10 mouse cellular contexts compared by ENCODE assay signal in genomic region chr15:3344555-3344954, GRCm38 (mm10). TPM values are rescaled to one million over a fixed set of nuclear protein-coding genes. Genes with fewer than 3 reads are reported as not detected.
DNase-seq lines count a peak whose midpoint lies in the region.
"Had no signal": no experiment of that assay in that cellular context is flagged by ENCODE, and none has a peak within 500 bp of the region (broad histone marks: within the 10 kb centered on the region; RNA-seq: fewer than 3 reads in every experiment).

No protein-coding gene starts in this region.

- DNase-seq in gastrocnemius, postnatal 25 days = peak; percentile 10
- DNase-seq in gastrocnemius, postnatal 4 days (ENCODE audit: low spot score in 2 of 2) = no peak
- DNase-seq in brain, embryonic 18.5 days (ENCODE audit: low read depth, low spot score) = peak; percentile 12
- peak; percentile 60 to 74 for DNase-seq in frontal cortex, postnatal 36 days (ENCODE audit: low spot score in 2 of 2)
- peak; percentile 59 to 89 for DNase-seq in left cerebral cortex, postnatal 25 days (ENCODE audit: low spot score in 2 of 2)
- DNase-seq in urinary bladder, postnatal 14 days (ENCODE audit: low spot score) = no peak
- no peak for DNase-seq in testis, postnatal 14 days (ENCODE audit: low spot score)
- DNase-seq in adipocyte (ENCODE audit: low spot score) = no peak
- DNase-seq: thymus, postnatal 25 days had no signal

- intact Hi-C loops in left cerebral cortex, postnatal 25 days (cut with DNase I) = loop anchor here (10.0 kb wide), 1 partner anchor 410 kb away; no protein-coding TSS in a partner anchor

RNA-seq across cellular contexts. Expression of gene Ccdc152, which starts 41.2 kb away (rescaled TPM):
- total RNA-seq in gastrocnemius, postnatal 25 days (2021) = not detected
- total RNA-seq in gastrocnemius, postnatal 4 days (2021) = not detected
- not detected for total RNA-seq in left cerebral cortex, postnatal 25 days (2021)
- total RNA-seq: heart, adult 2 months had no signal

Comparison
In these comparisons a context has a peak if more than half of its experiments do, and no peak if none do; other contexts are left out.
1. DNase-seq: peak in gastrocnemius, postnatal 25 days (single experiment), brain, embryonic 18.5 days (single experiment), frontal cortex, postnatal 36 days (2 of 2) and left cerebral cortex, postnatal 25 days (2 of 2); none in gastrocnemius, postnatal 4 days (0 of 2), urinary bladder, postnatal 14 days (single experiment), testis, postnatal 14 days (single experiment) and adipocyte (single experiment).